Mouse (Mus musculus) small intestine, adult 2 months (tissue): ENCODE measurements at regions not wholly inside any gene's neighbourhood (a gene's known extent, or its start where the extent isn't known, plus 50 kb on each side); places are given as distances from the start of the nearest gene placed in this dataset.

Source experiments
- H3K27ac ChIP-seq: fragments of 200-500 bp; 2 replicates; pipeline ENCODE4 v1.5.1; 2012; ENCODE audit warnings: low read depth, low read length, control low read depth, inconsistent platforms; ENCODE audit not compliant: insufficient read depth
- H3K27me3 ChIP-seq: fragments of 200-500 bp; 2 replicates; pipeline ENCODE4 v1.6.1; 2012; ENCODE audit warnings: mild to moderate bottlenecking, moderate library complexity, low read length, inconsistent platforms; ENCODE audit not compliant: control insufficient read depth, insufficient read depth
- H3K36me3 ChIP-seq: fragments of 200-500 bp; 2 replicates; pipeline ENCODE4 v1.6.1; 2012; ENCODE audit warnings: mild to moderate bottlenecking, low read length, control low read depth, inconsistent platforms; ENCODE audit not compliant: control insufficient read depth, insufficient read depth
- H3K4me1 ChIP-seq: fragments of 200-500 bp; 2 replicates; pipeline ENCODE4 v1.6.1; 2012; ENCODE audit warnings: low read length, inconsistent platforms, mixed read lengths; ENCODE audit not compliant: control insufficient read depth, insufficient read depth, insufficient read length
- H3K4me3 ChIP-seq: fragments of 200-500 bp; 2 replicates; pipeline ENCODE4 v1.5.1; 2012; ENCODE audit warnings: low read depth, mild to moderate bottlenecking, control low read depth, inconsistent platforms, low read length, moderate library complexity
- CTCF ChIP-seq: fragments of 200-500 bp; IDR thresholded peaks from 2 replicates; pipeline ENCODE4 v1.5.1; 2012; ENCODE audit warnings: low read depth, mild to moderate bottlenecking, control low read depth, inconsistent platforms, low read length, moderate library complexity, mixed read lengths; ENCODE audit not compliant: insufficient replicate concordance, insufficient read length; ENCODE audit errors: extremely low read depth
- POLR2A ChIP-seq: fragments of 200-500 bp; IDR thresholded peaks from 2 replicates; pipeline ENCODE4 v1.6.1; 2012; ENCODE audit warnings: low read depth, mild to moderate bottlenecking, control low read depth, inconsistent platforms, low read length, moderate library complexity
- WGBS: fragments of 180-500 bp; shearing (Covaris S2); methylation state at CpG from one replicate; pipeline ENCODE4 v1.1.7; 2018; 5-methylcytosine and 5-hydroxymethylcytosine counted together

GRCm38 (mm10) chr13:90493696-90494095, 404.3 kb upstream of the Xrcc4 start:
- no peaks in the 10 kb centered on the region for H3K27me3 ChIP-seq
- TF ChIP-seq POLR2A = no peak
- TF ChIP-seq CTCF = no peak
- no peak overlapping the region for H3K27ac ChIP-seq
- H3K36me3 ChIP-seq = no peaks in the 10 kb centered on the region
- no peak overlapping the region for H3K4me3 ChIP-seq
- H3K4me1 ChIP-seq = no peaks in the 10 kb centered on the region
- 80% methylated on average over 1 of the region's 1 CpGs for WGBS

- Histone ChIP-seq H3K4me1 (no peaks in the 10 kb centered on the region), H3K27ac (no peak overlapping the region), H3K36me3 (no peaks in the 10 kb centered on the region), H3K4me3 (no peak overlapping the region), H3K27me3 (no peaks in the 10 kb centered on the region)
- no peak for TF ChIP-seq CTCF
- no peak for TF ChIP-seq POLR2A
- 54% methylated on average over 8 of the region's 8 CpGs for WGBS
These were observed 401.9 kb upstream of the Xrcc4 start for GRCm38 (mm10) chr13:90490991-90491951.

- no peak overlapping the region for H3K4me3 ChIP-seq
- WGBS = 87% methylated on average over 4 of the region's 4 CpGs
- no peaks in the 10 kb centered on the region for H3K27me3 ChIP-seq
- no peak overlapping the region for H3K27ac ChIP-seq
- H3K4me1 ChIP-seq = no peaks in the 10 kb centered on the region
- TF ChIP-seq POLR2A (no peak), CTCF (no peak)
- no peaks in the 10 kb centered on the region for H3K36me3 ChIP-seq
These were observed 391.1 kb upstream of the Xrcc4 start for GRCm38 (mm10) chr13:90480484-90480883.

- Histone ChIP-seq H3K27me3 (no peaks in the 10 kb centered on the region), H3K27ac (no peak overlapping the region), H3K36me3 (no peaks in the 10 kb centered on the region), H3K4me3 (no peak overlapping the region), H3K4me1 (no peaks in the 10 kb centered on the region)
- TF ChIP-seq CTCF (no peak), POLR2A (no peak)
- 51% methylated on average over 2 of the region's 2 CpGs for WGBS
These were observed 387.5 kb upstream of the Xrcc4 start for GRCm38 (mm10) chr13:90476880-90477279.

GRCm38 (mm10) chr13:90474507-90474906, 385.1 kb upstream of the Xrcc4 start:
- Histone ChIP-seq H3K4me1 (no peaks in the 10 kb centered on the region), H3K27me3 (no peaks in the 10 kb centered on the region), H3K36me3 (no peaks in the 10 kb centered on the region), H3K4me3 (no peak overlapping the region), H3K27ac (no peak overlapping the region)
- WGBS = 67% methylated on average over 6 of the region's 6 CpGs
- TF ChIP-seq POLR2A (no peak), CTCF (no peak)

GRCm38 (mm10) chr13:90474053-90474452, 384.6 kb upstream of the Xrcc4 start:
- H3K27ac ChIP-seq = no peak overlapping the region

GRCm38 (mm10) chr13:90473041-90473825, 383.8 kb upstream of the Xrcc4 start:
- Histone ChIP-seq H3K27me3 (no peaks in the 10 kb centered on the region), H3K4me1 (no peaks in the 10 kb centered on the region), H3K36me3 (no peaks in the 10 kb centered on the region), H3K27ac (no peak overlapping the region), H3K4me3 (no peak overlapping the region)
- TF ChIP-seq CTCF = no peak
- TF ChIP-seq POLR2A = no peak
- 85% methylated on average over 8 of the region's 8 CpGs for WGBS

More at GRCm38 (mm10) chr13:90474053-90474452, 384.6 kb upstream of the Xrcc4 start:
- Histone ChIP-seq H3K36me3 (no peaks in the 10 kb centered on the region), H3K4me3 (no peak overlapping the region), H3K4me1 (no peaks in the 10 kb centered on the region), H3K27me3 (no peaks in the 10 kb centered on the region)
- TF ChIP-seq POLR2A (no peak), CTCF (no peak)
